Mouse (Mus musculus): ENCODE results near the gene Fam104a. TPM values are rescaled to one million over a fixed set of nuclear protein-coding genes. Genes with fewer than 3 reads are reported as not detected.

Fam104a gene
- polyA plus RNA-seq, 1 experiment from 2014 or later, result 40.1 TPM

GRCm38 (mm10) chr11:113716132-113716531 is 32.2 kb upstream of the Fam104a start:
- no peak overlapping the region for H3K9ac ChIP-seq (replicated peaks)
- H3K4me1 ChIP-seq, result no peaks in the 10 kb centered on the region
- WGBS, result 94% methylated on average over 2 of the region's 2 CpGs
- no peaks in the 10 kb centered on the region for H3K27me3 ChIP-seq (replicated peaks)
- no peak for ATAC-seq (ENCODE audit: low FRiP score)
- H3K4me2 ChIP-seq, result no peak overlapping the region
- H3K27ac ChIP-seq (replicated peaks), result no peak overlapping the region
- H3K4me3 ChIP-seq (replicated peaks), result no peak overlapping the region
- no peaks in the 10 kb centered on the region for H3K9me3 ChIP-seq (replicated peaks)
- no peaks in the 10 kb centered on the region for H3K36me3 ChIP-seq

DNA sequence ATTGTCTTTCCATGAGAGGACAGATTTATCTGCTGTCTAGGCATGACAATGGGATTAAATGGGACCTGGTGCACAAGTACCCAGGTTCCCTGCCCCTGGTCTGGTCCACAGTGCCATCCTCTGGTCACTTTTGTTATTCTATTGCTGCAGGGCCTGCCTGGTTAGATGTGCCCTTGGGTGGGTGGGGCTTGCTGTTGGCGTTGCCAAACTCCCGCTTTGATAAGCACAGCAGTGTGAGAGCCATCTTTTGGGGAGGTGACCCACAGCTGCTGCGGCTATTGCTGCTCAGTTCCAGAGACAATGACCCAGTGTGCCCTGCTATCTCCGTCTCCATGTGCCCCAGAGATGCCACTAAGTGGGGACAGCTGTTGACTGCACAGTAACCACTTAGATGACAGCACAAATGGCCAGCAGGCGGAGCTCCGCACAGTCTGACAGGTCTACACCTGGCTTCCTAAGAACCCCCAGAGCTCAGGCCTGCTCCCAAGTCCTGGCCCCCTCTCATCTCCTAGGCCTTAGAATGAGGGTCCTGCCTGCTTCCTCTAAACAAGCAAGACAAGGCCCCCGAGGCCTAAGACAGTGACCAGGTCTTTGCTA is 31.2 kb upstream of the Fam104a start:
- no peak overlapping the region for H3K27ac ChIP-seq (replicated peaks)
- peaks cover 7% of the 10 kb centered on the region for H3K4me1 ChIP-seq
- no peak overlapping the region for H3K4me2 ChIP-seq
- H3K9ac ChIP-seq (replicated peaks), result no peak overlapping the region
- WGBS, result 66% methylated on average over 7 of the region's 7 CpGs
- no peak overlapping the region for H3K4me3 ChIP-seq (replicated peaks)
- H3K27me3 ChIP-seq (replicated peaks), result no peaks in the 10 kb centered on the region
- H3K36me3 ChIP-seq, result no peaks in the 10 kb centered on the region
- H3K9me3 ChIP-seq (replicated peaks), result no peaks in the 10 kb centered on the region
- no peak for ATAC-seq (ENCODE audit: low FRiP score)

DNA sequence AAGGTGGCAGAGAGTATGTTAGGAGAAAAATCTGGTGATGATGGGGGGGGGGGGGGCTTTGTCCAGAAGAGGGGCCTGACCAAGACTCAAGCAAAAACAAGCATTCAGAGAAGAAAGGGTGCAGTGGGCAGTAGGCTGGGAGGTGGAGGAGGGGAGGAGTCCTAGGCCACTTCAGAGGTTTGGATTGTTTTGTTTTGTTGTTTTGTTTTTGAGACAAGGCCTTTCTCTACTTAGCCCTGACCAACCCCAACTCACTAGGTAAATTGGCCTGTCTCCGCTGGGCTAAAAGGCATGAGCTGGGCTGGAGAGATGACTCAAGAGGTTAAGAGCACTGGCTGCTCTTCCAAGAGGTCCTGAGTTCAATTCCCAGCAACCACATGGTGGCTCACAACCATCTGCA is 27.1 kb upstream of the Fam104a start:
- Histone ChIP-seq H3K27ac (replicated peaks) (no peak overlapping the region), H3K4me2 (no peak overlapping the region), H3K4me3 (replicated peaks) (no peak overlapping the region), H3K27me3 (replicated peaks) (0 out of 2 replicates have a peak, but pooled peaks cover 9% of the 10 kb centered on the region), H3K4me1 (peaks cover 18% of the 10 kb centered on the region), H3K9me3 (replicated peaks) (no peaks in the 10 kb centered on the region), H3K9ac (replicated peaks) (no peak overlapping the region), H3K36me3 (0 out of 2 replicates have a peak, but pooled peaks cover 4% of the 10 kb centered on the region)
- no peak for ATAC-seq (ENCODE audit: low FRiP score)
- 48% methylated on average over 1 of the region's 1 CpGs for WGBS

DNA sequence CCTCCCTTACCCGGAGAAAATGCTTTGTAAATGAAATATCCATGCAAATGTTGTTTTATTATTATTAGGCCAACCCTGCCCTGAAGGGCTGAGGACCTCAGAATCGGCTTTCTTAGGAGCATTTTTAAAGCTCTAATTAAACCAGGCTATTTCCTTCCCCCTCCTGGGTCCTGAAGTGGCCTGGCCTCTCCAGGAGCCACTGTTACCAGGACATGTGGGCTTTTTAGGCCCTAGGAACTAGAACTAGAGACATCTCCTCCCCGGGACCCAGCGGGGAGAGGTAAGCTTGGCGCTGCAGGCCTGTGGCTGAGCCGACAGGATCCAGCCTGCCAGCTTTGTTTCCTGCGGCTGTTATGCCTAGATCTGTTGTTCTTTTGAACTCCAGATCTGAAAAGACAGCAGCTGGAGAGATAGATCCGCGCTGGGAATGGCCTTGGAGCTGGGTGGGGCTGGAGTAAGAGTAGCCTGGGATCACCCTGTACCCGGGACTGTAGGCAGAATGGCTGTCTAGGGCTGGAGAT is 26.4 kb upstream of the Fam104a start:
- Histone ChIP-seq H3K4me1 (peaks cover 18% of the 10 kb centered on the region), H3K9me3 (replicated peaks) (no peaks in the 10 kb centered on the region), H3K36me3 (0 out of 2 replicates have a peak, but pooled peaks cover 4% of the 10 kb centered on the region), H3K27me3 (replicated peaks) (0 out of 2 replicates have a peak, but pooled peaks cover 9% of the 10 kb centered on the region), H3K4me2 (no peak overlapping the region), H3K4me3 (replicated peaks) (no peak overlapping the region), H3K9ac (replicated peaks) (no peak overlapping the region; the same call in 1 of the 2 replicates), H3K27ac (replicated peaks) (peak overlapping the region; percentile 38)
- no peak; the same call in 1 of the 2 replicates for ATAC-seq (ENCODE audit: low FRiP score)
- 4% methylated on average over 10 of the region's 10 CpGs for WGBS

- peak; percentile 44 for ATAC-seq (ENCODE audit: low FRiP score)
- Histone ChIP-seq H3K4me2 (no peak within 1 kb of the TSS), H3K4me1 (peaks cover 18% of the 10 kb centered on the region), H3K27me3 (replicated peaks) (0 out of 2 replicates have a peak, but pooled peaks cover 9% of the 10 kb centered on the region), H3K36me3 (0 out of 2 replicates have a peak, but pooled peaks cover 4% of the 10 kb centered on the region), H3K9ac (replicated peaks) (no peak within 1 kb of the TSS; the same call in 1 of the 2 replicates), H3K27ac (replicated peaks) (peak within 1 kb of the TSS; percentile 38), H3K9me3 (replicated peaks) (no peaks in the 10 kb centered on the region), H3K4me3 (replicated peaks) (no peak within 1 kb of the TSS)
- 8% methylated on average over 11 of the region's 11 CpGs for WGBS
These were observed 25.8 kb upstream of the Fam104a start, which contains the start of gene Cpsf4l for GRCm38 (mm10) chr11:113709731-113710256. Gene Cpsf4l, minus strand, starts transcription at chr11:113710017.

GRCm38 (mm10) chr11:113709272-113709671 is 25.3 kb upstream of the Fam104a start:
- H3K9ac ChIP-seq (replicated peaks), result no peak overlapping the region
- no peak overlapping the region for H3K27ac ChIP-seq (replicated peaks)
- no peaks in the 10 kb centered on the region for H3K9me3 ChIP-seq (replicated peaks)
- H3K4me2 ChIP-seq, result no peak overlapping the region
- 19% methylated on average over 15 of the region's 15 CpGs for WGBS
- no peak overlapping the region for H3K4me3 ChIP-seq (replicated peaks)
- H3K27me3 ChIP-seq (replicated peaks), result 0 out of 2 replicates have a peak, but pooled peaks cover 9% of the 10 kb centered on the region
- 0 out of 2 replicates have a peak, but pooled peaks cover 4% of the 10 kb centered on the region for H3K36me3 ChIP-seq
- peaks cover 18% of the 10 kb centered on the region for H3K4me1 ChIP-seq
- ATAC-seq (ENCODE audit: low FRiP score), result no peak

DNA sequence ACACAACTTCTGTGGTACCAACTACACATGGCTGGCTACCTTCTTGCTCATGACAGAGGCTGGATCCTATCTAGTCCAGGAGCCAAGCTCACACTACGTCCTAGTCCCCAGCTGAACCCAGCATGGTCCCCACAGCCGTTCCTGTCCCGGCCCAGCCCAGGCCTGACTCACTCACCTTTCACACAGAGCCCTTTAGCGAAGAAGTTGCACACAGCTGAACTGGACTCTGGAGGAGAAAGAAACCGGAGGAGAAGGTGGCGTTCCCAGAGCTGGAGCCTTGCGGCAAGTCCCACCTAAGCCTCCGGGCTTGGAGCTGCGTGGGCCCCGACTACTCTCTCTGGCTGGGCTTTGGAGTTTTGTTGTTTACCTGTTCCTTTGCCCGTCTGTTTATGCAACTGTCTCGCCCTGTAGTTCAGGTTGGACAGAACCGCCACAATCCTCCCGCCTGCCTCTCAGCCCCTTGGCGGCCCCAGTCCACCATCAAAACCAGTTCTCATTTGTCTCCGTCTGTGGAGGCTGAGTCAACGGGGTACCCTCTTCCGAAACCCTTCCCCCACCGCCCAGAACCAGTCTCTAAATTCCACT is 24.8 kb upstream of the Fam104a start:
- 0 out of 2 replicates have a peak, but pooled peaks cover 4% of the 10 kb centered on the region for H3K36me3 ChIP-seq
- H3K27me3 ChIP-seq (replicated peaks), result 0 out of 2 replicates have a peak, but pooled peaks cover 9% of the 10 kb centered on the region
- H3K4me1 ChIP-seq, result peaks cover 18% of the 10 kb centered on the region
- no peak for ATAC-seq (ENCODE audit: low FRiP score)
- H3K4me2 ChIP-seq, result no peak overlapping the region
- 58% methylated on average over 19 of the region's 19 CpGs for WGBS
- H3K27ac ChIP-seq (replicated peaks), result no peak overlapping the region
- H3K4me3 ChIP-seq (replicated peaks), result no peak overlapping the region
- no peaks in the 10 kb centered on the region for H3K9me3 ChIP-seq (replicated peaks)
- H3K9ac ChIP-seq (replicated peaks), result no peak overlapping the region

DNA sequence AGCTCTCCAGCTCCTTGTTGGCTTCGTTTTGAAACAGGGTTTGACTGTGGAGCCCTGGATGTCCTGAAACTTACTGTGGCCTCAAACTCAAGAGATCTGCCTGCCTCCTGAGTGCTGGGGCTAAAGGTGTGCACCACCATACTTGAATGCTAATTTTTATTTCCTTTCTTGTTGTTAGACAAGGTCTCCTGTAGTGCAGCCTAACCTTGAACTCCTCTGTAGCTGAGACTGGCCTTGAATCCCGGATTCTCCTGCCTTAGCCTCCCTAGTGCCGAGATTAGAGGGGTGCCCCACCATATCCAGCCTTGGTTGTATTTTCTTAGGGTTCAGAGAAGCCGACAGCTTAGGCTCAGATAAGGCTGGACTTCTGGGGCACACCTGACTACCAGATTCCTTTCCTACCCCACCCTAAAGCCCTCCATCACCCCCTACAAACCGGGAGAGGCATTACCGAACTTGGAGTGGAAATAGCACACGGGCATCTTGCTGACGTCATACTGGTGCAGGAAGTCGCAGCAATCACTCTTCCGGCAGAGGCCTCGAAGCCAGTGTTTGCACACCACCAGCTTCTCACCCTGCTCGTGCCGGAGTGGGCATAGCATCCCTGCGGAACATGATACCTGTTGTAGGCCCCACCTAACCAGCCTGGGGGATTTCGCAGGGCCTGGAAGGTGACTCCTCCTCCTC is 22.2 kb upstream of the Fam104a start:
- whole genome bisulfite sequencing, result 90% methylated on average over 15 of the region's 15 CpGs
- Histone ChIP-seq H3K4me3 (replicated peaks) (no peak overlapping the region), H3K4me2 (no peak overlapping the region), H3K9me3 (replicated peaks) (no peaks in the 10 kb centered on the region), H3K4me1 (peaks cover 18% of the 10 kb centered on the region), H3K9ac (replicated peaks) (no peak overlapping the region), H3K27me3 (replicated peaks) (0 out of 2 replicates have a peak, but pooled peaks cover 9% of the 10 kb centered on the region), H3K36me3 (0 out of 2 replicates have a peak, but pooled peaks cover 4% of the 10 kb centered on the region), H3K27ac (replicated peaks) (no peak overlapping the region)
- no peak for ATAC-seq (ENCODE audit: low FRiP score)

GRCm38 (mm10) chr11:113703758-113704157 is 19.8 kb upstream of the Fam104a start:
- H3K9me3 ChIP-seq (replicated peaks), result no peaks in the 10 kb centered on the region
- no peak overlapping the region for H3K4me2 ChIP-seq
- no peak overlapping the region for H3K27ac ChIP-seq (replicated peaks)
- H3K9ac ChIP-seq (replicated peaks), result no peak overlapping the region
- WGBS, result 38% methylated on average over 5 of the region's 5 CpGs
- no peaks in the 10 kb centered on the region for H3K4me1 ChIP-seq
- no peak; the same call in 1 of the 2 replicates for ATAC-seq (ENCODE audit: low FRiP score)
- 0 out of 2 replicates have a peak, but pooled peaks cover 3% of the 10 kb centered on the region for H3K27me3 ChIP-seq (replicated peaks)
- H3K36me3 ChIP-seq, result peaks cover 5% of the 10 kb centered on the region; the same call in 1 of the 2 replicates
- no peak overlapping the region for H3K4me3 ChIP-seq (replicated peaks)

DNA sequence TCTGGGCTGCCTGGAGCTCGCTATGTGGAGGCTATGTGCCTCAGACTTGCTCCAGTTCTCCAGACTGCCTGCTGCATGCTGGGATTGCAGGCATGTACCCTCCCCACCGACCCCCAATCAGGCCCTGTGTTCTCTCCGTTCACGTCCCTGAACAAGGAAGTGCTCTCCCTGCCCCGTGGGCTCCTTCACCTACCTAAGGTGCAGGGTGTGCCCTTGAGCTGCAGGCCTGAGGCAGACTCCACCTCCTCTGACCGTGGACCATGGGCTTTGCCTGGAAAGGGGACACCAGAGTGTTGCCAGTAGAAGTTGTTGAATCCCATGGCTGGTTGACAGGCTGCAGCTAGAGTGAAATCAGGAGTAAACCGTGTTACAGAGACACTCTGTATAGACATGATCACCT is 15.7 kb upstream of the Fam104a start:
- Histone ChIP-seq H3K9me3 (replicated peaks) (no peaks in the 10 kb centered on the region), H3K4me2 (no peak overlapping the region), H3K9ac (replicated peaks) (no peak overlapping the region), H3K4me3 (replicated peaks) (no peak overlapping the region), H3K27ac (replicated peaks) (no peak overlapping the region), H3K4me1 (no peaks in the 10 kb centered on the region), H3K36me3 (peaks cover 27% of the 10 kb centered on the region), H3K27me3 (replicated peaks) (no peaks in the 10 kb centered on the region)
- WGBS, result 90% methylated on average over 7 of the region's 7 CpGs
- no peak for ATAC-seq (ENCODE audit: low FRiP score)

GRCm38 (mm10) chr11:113698013-113698545 is 14.1 kb upstream of the Fam104a start:
- Histone ChIP-seq H3K36me3 (peaks cover 41% of the 10 kb centered on the region), H3K4me3 (replicated peaks) (no peak overlapping the region), H3K9me3 (replicated peaks) (no peaks in the 10 kb centered on the region), H3K27me3 (replicated peaks) (no peaks in the 10 kb centered on the region), H3K4me2 (no peak overlapping the region), H3K4me1 (no peaks in the 10 kb centered on the region), H3K27ac (replicated peaks) (no peak overlapping the region), H3K9ac (replicated peaks) (no peak overlapping the region)
- no peak for ATAC-seq (ENCODE audit: low FRiP score)
- WGBS, result 85% methylated on average over 12 of the region's 12 CpGs

Data from neural tube, embryonic 15.5 days (tissue).